Mouse (Mus musculus) embryonic facial prominence, embryonic 12.5 days (tissue): Measurements from ENCODE around the gene Cap2. TPM values are rescaled to one million over a fixed set of nuclear protein-coding genes. Genes with fewer than 3 reads are reported as not detected.
A peak's percentile ranks its signal among the peaks of the same experiment; 100 is the strongest.

Source experiments
- ATAC-seq: fragments of 200-750 bp; cut with Nextera tagmentation; 2 replicates; pipeline ENCODE4 v1.8.0; 2017; ENCODE audit not compliant: insufficient number of reproducible peaks, insufficient read depth, low FRiP score, low TSS enrichment
- H3K27ac ChIP-seq: fragments of 300-500 bp; sonication (generic); 2 replicates; pipeline ENCODE4 v1.5.1; 2016; ENCODE audit warnings: mild to moderate bottlenecking
- H3K27me3 ChIP-seq: fragments of 300-500 bp; sonication (generic); 2 replicates; pipeline ENCODE4 v1.6.1; 2016; ENCODE audit warnings: mild to moderate bottlenecking, moderate library complexity
- H3K36me3 ChIP-seq: fragments of 300-500 bp; sonication (generic); 2 replicates; pipeline ENCODE4 v1.6.1; 2016; ENCODE audit warnings: mild to moderate bottlenecking
- H3K4me1 ChIP-seq: fragments of 300-500 bp; sonication (generic); 2 replicates; pipeline ENCODE4 v1.6.1; 2016
- H3K4me2 ChIP-seq: fragments of 300-500 bp; sonication (generic); replicated peaks from 2 replicates; pipeline ENCODE4 v1.6.1; 2016; ENCODE audit warnings: mild to moderate bottlenecking, moderate library complexity
- H3K4me3 ChIP-seq: fragments of 300-500 bp; sonication (generic); 2 replicates; pipeline ENCODE4 v1.5.1; 2016; ENCODE audit warnings: mild to moderate bottlenecking
- H3K9ac ChIP-seq: fragments of 300-500 bp; sonication (generic); 2 replicates; pipeline ENCODE4 v1.6.1; 2016; ENCODE audit warnings: mild to moderate bottlenecking, moderate library complexity
- H3K9me3 ChIP-seq: fragments of 300-500 bp; sonication (generic); 2 replicates; pipeline ENCODE4 v1.6.1; 2016; ENCODE audit warnings: mild to moderate bottlenecking, moderate library complexity
- WGBS: fragments of 180-500 bp; shearing (Covaris S2); methylation state at CpG from one replicate; pipeline ENCODE4 v1.1.7; 2016; 5-methylcytosine and 5-hydroxymethylcytosine counted together
- polyA plus RNA-seq: library from polyadenylated mRNA; unstranded; fragments of >200 nt; fragmentation: Nextera tagmentation; extraction: Ambion mirVana; gene quantifications from 2 replicates; pipeline ENCODE4 v1.2.1, GENCODE M21; 2016

Cap2 gene
- polyA plus RNA-seq, 1 experiment from 2014 or later: 12.4 TPM

DNA sequence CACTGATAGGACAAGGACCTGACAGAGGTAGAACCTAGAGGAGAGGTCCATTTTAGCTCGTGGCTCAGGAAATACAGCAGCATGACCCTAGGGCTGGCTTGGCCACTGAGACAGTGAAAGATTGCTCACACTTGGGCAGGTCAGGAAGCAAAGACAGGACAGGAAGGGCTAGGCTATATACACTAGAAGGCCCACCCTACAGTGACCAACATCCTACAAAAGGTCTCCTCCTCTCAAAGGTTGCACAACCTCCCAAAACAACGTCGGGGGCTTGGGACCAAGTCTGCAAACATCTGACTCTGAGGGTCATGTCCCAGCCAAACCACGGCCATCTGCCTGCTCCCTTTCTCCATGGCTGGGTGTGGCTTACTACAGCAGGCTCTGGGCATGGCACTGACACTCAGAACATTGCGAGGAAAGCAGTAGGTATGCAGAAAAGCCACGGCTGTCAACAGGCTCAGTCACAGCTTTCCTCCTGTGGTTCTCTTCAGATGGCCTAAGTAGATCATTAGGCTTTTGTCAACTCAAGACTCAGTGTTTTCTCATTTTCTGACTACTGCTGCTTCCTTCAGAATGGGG lies 112.1 kb downstream of the Cap2 start:
- no peak overlapping the region for H3K4me2 ChIP-seq
- H3K27ac ChIP-seq: no peak overlapping the region
- H3K4me1 ChIP-seq: no peaks in the 10 kb centered on the region
- H3K36me3 ChIP-seq: no peaks in the 10 kb centered on the region
- no peaks in the 10 kb centered on the region for H3K9me3 ChIP-seq
- H3K9ac ChIP-seq: no peak overlapping the region
- WGBS: 78% methylated on average over 6 of the region's 6 CpGs
- H3K4me3 ChIP-seq: no peak overlapping the region
- no peak for ATAC-seq
- no peaks in the 10 kb centered on the region for H3K27me3 ChIP-seq

DNA sequence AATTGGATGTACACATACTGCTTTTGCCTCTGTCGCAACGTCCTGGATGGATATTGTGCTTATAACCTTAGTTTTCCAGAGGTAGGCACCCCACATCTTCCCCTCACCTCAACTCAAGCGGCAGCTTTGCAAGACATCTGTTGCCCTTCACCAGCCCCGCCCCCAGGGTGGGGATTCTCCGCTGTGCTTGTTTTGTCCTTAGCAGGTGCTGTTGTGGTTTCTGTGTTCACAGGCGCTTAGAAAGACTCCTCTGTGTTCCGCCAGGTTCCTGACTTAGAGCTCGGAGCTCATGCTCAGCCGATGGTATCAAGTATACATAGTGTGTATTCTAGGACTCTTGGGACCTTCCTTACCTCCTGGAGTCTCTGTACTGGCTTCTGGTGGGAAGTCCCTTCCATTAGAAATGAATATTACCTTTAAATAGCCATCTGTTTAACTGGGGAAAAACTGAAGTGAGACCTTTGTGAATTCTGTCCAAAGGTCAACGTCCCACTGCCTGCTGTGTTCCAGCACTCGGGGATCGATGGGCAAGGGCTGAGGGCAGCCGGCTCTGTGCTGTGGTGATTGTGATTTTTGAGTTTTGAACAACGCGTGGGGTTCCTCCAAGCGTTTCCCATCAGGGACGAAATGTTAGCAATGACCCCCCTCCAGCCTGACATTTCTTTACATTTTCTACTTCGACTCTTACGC lies 115.2 kb downstream of the Cap2 start:
- peaks cover 7% of the 10 kb centered on the region for H3K4me1 ChIP-seq
- H3K36me3 ChIP-seq: no peaks in the 10 kb centered on the region
- no peak for ATAC-seq
- H3K4me3 ChIP-seq: no peak overlapping the region
- no peaks in the 10 kb centered on the region for H3K27me3 ChIP-seq
- H3K9ac ChIP-seq: no peak overlapping the region
- no peak overlapping the region for H3K27ac ChIP-seq
- H3K4me2 ChIP-seq: no peak overlapping the region
- 73% methylated on average over 19 of the region's 19 CpGs for WGBS
- no peaks in the 10 kb centered on the region for H3K9me3 ChIP-seq

DNA sequence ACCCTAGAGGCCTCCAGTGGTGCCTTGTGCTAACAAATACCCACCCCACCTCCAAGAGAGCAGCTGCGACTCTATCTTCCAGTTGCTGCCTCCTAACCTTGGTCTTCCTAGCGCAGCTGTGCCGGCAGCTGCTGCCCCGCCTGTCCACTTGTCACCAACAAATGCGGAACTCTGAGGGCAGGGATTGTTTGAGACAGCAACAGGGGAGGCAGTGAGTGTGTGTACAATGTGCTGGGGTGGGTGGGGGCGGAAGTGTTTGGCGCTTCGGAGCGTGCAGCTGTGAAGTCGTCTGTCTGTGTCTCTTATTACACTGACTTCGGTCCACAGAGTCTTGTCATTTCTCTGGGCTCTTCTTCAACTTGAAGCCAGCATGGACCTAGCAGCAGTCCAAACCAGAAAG lies 118.0 kb downstream of the Cap2 start:
- Histone ChIP-seq H3K4me2 (peak overlapping the region; percentile 26), H3K27ac (0 out of 2 replicates have a peak overlapping the region, but pooled peaks have one; percentile 8), H3K9ac (no peak overlapping the region), H3K4me3 (no peak overlapping the region), H3K27me3 (no peaks in the 10 kb centered on the region), H3K4me1 (peaks cover 7% of the 10 kb centered on the region), H3K36me3 (no peaks in the 10 kb centered on the region), H3K9me3 (no peaks in the 10 kb centered on the region)
- 0 out of 2 replicates have a peak, but pooled peaks have one; percentile 52 for ATAC-seq
- 39% methylated on average over 11 of the region's 11 CpGs for WGBS

DNA sequence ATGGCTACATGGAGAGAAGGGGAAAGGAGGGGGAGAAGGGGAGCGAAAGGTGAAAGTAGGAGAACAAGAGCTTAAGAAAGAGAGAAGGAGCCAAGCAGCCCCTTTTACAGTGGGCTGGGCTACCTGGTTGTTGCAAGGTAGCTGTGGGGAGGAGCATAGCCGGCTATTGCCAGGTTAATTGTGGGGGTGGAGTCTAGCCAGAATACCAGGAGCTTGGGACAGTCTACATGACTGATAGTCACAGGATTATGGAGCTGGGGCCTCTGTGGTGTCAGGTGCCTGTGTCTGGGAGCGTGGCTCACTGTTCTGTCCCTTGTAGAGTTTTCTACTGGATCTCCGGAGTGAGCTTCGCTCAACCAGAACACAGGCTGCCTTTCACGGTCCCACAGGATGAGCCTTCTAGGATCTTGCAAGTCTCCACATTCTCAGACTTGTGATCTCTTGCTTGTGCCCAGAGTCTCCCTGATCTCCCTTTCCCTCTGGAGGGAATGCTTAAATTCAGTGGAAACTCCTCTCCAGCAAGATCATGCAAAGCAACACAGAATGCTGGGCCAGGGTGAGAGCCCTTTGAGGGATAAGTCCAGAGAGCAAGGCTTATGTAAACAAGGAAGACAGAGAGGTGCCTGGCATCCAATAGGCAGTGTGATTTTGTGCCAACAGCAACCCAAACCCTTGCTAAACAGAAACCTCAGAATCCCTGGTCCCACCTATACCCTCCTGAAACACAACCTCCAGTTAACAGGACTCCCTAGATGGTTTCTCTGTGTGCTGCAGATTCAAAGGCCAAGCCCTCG lies 119.5 kb downstream of the Cap2 start:
- peaks cover 7% of the 10 kb centered on the region for H3K4me1 ChIP-seq
- no peaks in the 10 kb centered on the region for H3K27me3 ChIP-seq
- H3K36me3 ChIP-seq: no peaks in the 10 kb centered on the region
- 76% methylated on average over 7 of the region's 7 CpGs for WGBS
- H3K27ac ChIP-seq: no peak overlapping the region
- H3K4me3 ChIP-seq: no peak overlapping the region
- H3K9ac ChIP-seq: no peak overlapping the region
- no peak for ATAC-seq
- H3K4me2 ChIP-seq: no peak overlapping the region
- H3K9me3 ChIP-seq: no peaks in the 10 kb centered on the region

DNA sequence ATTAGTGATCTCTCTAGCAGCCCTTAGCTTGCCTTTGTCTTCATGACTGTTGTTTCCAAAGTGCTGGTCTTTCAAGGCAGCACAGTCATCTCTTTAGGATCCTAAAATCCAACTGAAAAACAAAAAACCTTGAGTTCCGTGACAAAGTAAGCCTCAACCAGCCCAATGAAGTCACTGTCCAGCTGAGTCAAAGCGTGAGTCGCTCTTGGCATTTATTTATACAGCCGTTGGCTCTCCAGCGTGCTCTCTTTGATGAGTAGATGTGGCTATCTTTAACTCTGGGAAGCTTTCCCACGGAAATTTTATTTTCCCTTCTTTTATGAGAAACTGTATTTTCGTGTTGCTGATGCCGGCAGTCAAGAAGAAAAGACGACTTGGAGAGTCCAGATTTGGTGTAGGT lies 125.0 kb downstream of the Cap2 start:
- H3K4me3 ChIP-seq: no peak overlapping the region

DNA sequence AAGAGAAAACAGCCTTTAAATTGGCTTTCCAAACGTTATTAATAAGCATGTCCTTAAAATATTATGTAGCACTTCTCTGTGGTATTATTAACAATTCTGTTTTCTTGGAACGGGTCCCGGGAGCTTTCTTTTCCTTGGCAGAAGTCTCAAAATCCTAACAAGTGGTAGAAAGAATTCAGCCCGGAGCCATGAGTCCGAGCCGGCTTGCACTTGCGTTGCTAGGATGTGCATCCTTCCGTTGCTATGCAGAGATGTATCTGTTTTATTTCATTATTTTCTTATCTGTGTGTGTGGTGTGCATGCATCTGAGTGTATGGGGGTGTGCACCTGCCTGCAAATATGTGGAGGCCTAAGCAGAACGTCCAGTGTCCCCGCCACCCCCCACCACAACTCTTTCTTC lies 126.2 kb downstream of the Cap2 start:
- WGBS: 80% methylated on average over 10 of the region's 10 CpGs
- Histone ChIP-seq H3K4me1 (no peaks in the 10 kb centered on the region), H3K27me3 (no peaks in the 10 kb centered on the region), H3K4me2 (no peak overlapping the region), H3K9ac (no peak overlapping the region), H3K27ac (no peak overlapping the region), H3K4me3 (no peak overlapping the region), H3K9me3 (no peaks in the 10 kb centered on the region), H3K36me3 (no peaks in the 10 kb centered on the region)
- ATAC-seq: no peak

More for the DNA sequence above, 125.0 kb downstream of the Cap2 start:
- Histone ChIP-seq H3K4me1 (no peaks in the 10 kb centered on the region), H3K9me3 (no peaks in the 10 kb centered on the region), H3K27ac (no peak overlapping the region), H3K36me3 (no peaks in the 10 kb centered on the region), H3K9ac (no peak overlapping the region), H3K27me3 (no peaks in the 10 kb centered on the region), H3K4me2 (no peak overlapping the region)
- WGBS: 89% methylated on average over 9 of the region's 9 CpGs
- no peak for ATAC-seq

DNA sequence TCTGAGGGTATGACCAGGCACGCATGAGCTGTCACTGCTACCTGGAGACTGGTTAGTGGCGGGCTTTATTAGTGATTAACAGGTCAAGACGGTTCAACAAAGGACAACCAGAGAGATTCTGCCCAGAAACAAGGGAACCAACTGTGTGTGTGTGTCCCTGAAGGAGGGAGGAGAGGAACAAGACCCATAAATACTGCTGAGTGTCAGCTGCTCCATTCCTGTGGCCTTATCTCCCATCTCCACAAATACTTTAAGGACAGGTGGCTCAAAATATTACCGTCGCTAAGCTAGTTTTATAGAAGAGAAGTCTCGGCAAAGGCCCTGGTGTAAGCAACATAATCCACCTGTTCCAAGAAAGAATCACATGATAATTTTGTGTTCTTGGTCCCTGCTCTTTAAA lies 127.7 kb downstream of the Cap2 start:
- no peak overlapping the region for H3K4me3 ChIP-seq
- no peak overlapping the region for H3K27ac ChIP-seq
- no peaks in the 10 kb centered on the region for H3K9me3 ChIP-seq
- no peaks in the 10 kb centered on the region for H3K36me3 ChIP-seq
- peaks cover 11% of the 10 kb centered on the region; the same call in 1 of the 2 replicates for H3K4me1 ChIP-seq
- H3K4me2 ChIP-seq: no peak overlapping the region
- H3K9ac ChIP-seq: no peak overlapping the region
- WGBS: 83% methylated on average over 6 of the region's 6 CpGs
- no peaks in the 10 kb centered on the region for H3K27me3 ChIP-seq
- ATAC-seq: no peak

DNA sequence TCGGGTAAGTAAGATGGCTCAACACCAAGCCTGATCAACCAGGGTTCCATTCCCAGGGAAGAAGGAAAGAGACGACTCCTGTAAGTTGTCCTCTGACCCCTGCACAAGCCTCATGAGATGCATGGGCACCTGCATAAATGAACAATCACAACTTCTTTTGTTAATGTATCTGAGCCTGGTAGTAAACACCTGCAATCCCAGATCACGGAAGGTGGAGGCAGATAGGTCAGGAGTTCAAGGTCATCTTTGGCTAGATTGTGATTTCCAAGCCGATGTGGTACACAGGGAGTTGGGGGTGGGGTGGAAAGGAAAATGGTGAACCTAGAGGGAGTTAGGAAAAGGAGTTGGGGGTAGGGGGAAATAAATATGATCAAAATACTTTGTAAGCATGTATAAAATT lies 131.1 kb downstream of the Cap2 start:
- no peak for ATAC-seq
- Histone ChIP-seq H3K36me3 (no peaks in the 10 kb centered on the region), H3K4me3 (no peak overlapping the region), H3K9me3 (no peaks in the 10 kb centered on the region), H3K27ac (no peak overlapping the region), H3K4me1 (peaks cover 11% of the 10 kb centered on the region; the same call in 1 of the 2 replicates), H3K9ac (no peak overlapping the region), H3K27me3 (no peaks in the 10 kb centered on the region), H3K4me2 (no peak overlapping the region)
- WGBS: 60% methylated on average over 4 of the region's 4 CpGs

DNA sequence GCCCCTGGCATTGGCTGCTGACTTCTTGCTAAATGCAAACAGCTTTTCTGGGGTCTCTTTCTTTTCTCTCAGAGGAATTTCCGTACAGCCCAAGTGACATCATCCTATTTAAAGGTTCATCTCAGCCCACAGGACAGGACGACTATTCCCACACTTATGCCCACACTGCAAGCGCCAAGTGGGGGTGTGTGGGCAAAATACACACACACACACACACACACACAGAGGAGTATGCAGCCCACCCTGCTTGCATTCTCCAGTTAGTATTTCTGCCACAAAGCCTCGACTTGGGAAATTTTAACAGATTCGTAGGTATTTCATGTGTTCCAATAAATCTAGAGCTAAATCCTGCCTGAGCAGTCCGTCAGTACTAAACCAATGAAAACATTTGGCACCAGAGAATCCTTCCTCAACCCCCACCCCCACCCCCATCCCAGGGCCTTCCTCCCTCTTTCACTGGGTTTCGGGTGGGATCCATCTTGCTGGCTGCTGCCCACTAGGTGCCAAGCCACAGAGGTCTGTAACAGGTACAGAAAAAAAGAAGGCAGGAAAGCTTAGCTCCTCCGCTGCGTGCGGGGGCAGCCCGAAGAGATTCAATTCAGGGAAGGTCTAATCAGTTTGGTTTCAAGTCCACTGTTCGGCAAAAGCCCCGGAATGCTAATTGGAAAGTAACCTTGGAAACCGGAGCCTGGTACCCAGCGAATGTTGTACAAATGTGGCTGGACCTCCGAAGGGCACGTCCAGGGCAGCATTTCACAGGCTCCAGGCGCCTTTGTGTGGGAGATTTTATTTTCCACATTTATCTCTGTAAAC lies 131.9 kb downstream of the Cap2 start:
- Histone ChIP-seq H3K4me3 (peak overlapping the region; percentile 18; the same call in 1 of the 2 replicates), H3K9ac (no peak overlapping the region), H3K4me1 (peaks cover 11% of the 10 kb centered on the region; the same call in 1 of the 2 replicates), H3K9me3 (no peaks in the 10 kb centered on the region), H3K27me3 (no peaks in the 10 kb centered on the region), H3K36me3 (no peaks in the 10 kb centered on the region), H3K27ac (no peak overlapping the region; the same call in 1 of the 2 replicates), H3K4me2 (peak overlapping the region; percentile 40)
- WGBS: 23% methylated on average over 18 of the region's 18 CpGs
- ATAC-seq: 0 out of 2 replicates have a peak, but pooled peaks have one; percentile 41

DNA sequence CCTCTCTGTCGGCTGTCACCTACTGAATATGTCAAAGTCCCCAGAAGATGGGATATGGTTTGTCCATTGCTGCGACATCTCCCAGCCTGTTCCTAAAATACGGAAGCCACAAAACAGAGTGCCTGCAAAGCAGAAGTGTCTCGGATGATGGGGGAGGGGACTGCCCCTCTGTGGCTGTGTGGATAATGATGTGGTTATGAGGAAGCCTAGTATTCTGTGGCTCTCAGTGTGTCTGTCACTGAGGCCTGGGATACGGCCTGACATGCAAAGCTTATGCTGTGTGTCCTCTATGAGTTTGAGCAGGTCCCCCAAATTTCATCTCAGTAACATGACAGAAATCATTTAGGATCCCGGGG lies 132.5 kb downstream of the Cap2 start:
- no peaks in the 10 kb centered on the region for H3K9me3 ChIP-seq
- H3K4me1 ChIP-seq: peaks cover 11% of the 10 kb centered on the region; the same call in 1 of the 2 replicates
- H3K9ac ChIP-seq: no peak overlapping the region
- no peaks in the 10 kb centered on the region for H3K36me3 ChIP-seq
- ATAC-seq: no peak
- no peak overlapping the region; the same call in 1 of the 2 replicates for H3K27ac ChIP-seq
- H3K4me3 ChIP-seq: no peak overlapping the region
- peak overlapping the region; percentile 40 for H3K4me2 ChIP-seq
- 37% methylated on average over 6 of the region's 6 CpGs for WGBS
- no peaks in the 10 kb centered on the region for H3K27me3 ChIP-seq
